Mouse (Mus musculus) hindbrain, embryonic 11.5 days (tissue): ENCODE measurements around the gene Il1b. TPM values are rescaled to one million over a fixed set of nuclear protein-coding genes. Genes with fewer than 3 reads are reported as not detected.

ENCODE experiments used
- ATAC-seq: fragments of 200-750 bp; cut with Nextera tagmentation; 2 replicates; pipeline ENCODE4 v1.8.0; 2017; ENCODE audit warnings: mild to moderate bottlenecking, moderate TSS enrichment, moderate library complexity; ENCODE audit not compliant: low FRiP score
- DNase-seq: peaks from one replicate; pipeline ENCODE4 v3.0.0-alpha.2; 2015; ENCODE audit warnings: low spot score
- H3K27ac ChIP-seq: fragments of 300-500 bp; sonication (generic); 2 replicates; pipeline ENCODE4 v1.5.1; 2014; ENCODE audit warnings: mild to moderate bottlenecking, low read depth, low read length
- H3K27me3 ChIP-seq: fragments of 300-500 bp; sonication (generic); 2 replicates; pipeline ENCODE4 v1.6.1; 2014; ENCODE audit warnings: mild to moderate bottlenecking, low read length, moderate library complexity, mixed read lengths; ENCODE audit not compliant: control insufficient read depth, insufficient read depth
- H3K36me3 ChIP-seq: fragments of 300-500 bp; sonication (generic); 2 replicates; pipeline ENCODE4 v1.6.1; 2014; ENCODE audit warnings: mild to moderate bottlenecking, low read length, moderate library complexity, mixed read lengths; ENCODE audit not compliant: control insufficient read depth, insufficient read depth
- H3K4me1 ChIP-seq: fragments of 300-500 bp; sonication (generic); replicated peaks from 2 replicates; pipeline ENCODE4 v1.6.1; 2014; ENCODE audit warnings: low read length, mixed read lengths; ENCODE audit not compliant: control insufficient read depth, insufficient read depth
- H3K4me2 ChIP-seq: fragments of 300-500 bp; sonication (generic); replicated peaks from 2 replicates; pipeline ENCODE4 v1.6.1; 2014; ENCODE audit warnings: mild to moderate bottlenecking, low read depth, low read length
- H3K4me3 ChIP-seq: fragments of 300-500 bp; sonication (generic); 2 replicates; pipeline ENCODE4 v1.5.1; 2014; ENCODE audit warnings: low read depth, low read length
- H3K9ac ChIP-seq: fragments of 300-500 bp; sonication (generic); 2 replicates; pipeline ENCODE4 v1.6.1; 2014; ENCODE audit warnings: low read depth, low read length
- H3K9me3 ChIP-seq: fragments of 300-500 bp; sonication (generic); 2 replicates; pipeline ENCODE4 v1.6.1; 2016; ENCODE audit warnings: low read length; ENCODE audit not compliant: control insufficient read depth
- WGBS: fragments of 180-500 bp; shearing (Covaris S2); extraction: QIAGEN DNeasy Blood & Tissue Kit; methylation state at CpG from one replicate; pipeline ENCODE4 v1.1.7; 2014; 5-methylcytosine and 5-hydroxymethylcytosine counted together
- polyA plus RNA-seq: library from polyadenylated mRNA; unstranded; fragments of >200 nt; fragmentation: Nextera tagmentation; extraction: Ambion mirVana; gene quantifications from 2 replicates; pipeline ENCODE4 v1.2.1, GENCODE M21; 2014

Il1b gene
- polyA plus RNA-seq, 1 experiment from 2014 or later, result not detected

DNA sequence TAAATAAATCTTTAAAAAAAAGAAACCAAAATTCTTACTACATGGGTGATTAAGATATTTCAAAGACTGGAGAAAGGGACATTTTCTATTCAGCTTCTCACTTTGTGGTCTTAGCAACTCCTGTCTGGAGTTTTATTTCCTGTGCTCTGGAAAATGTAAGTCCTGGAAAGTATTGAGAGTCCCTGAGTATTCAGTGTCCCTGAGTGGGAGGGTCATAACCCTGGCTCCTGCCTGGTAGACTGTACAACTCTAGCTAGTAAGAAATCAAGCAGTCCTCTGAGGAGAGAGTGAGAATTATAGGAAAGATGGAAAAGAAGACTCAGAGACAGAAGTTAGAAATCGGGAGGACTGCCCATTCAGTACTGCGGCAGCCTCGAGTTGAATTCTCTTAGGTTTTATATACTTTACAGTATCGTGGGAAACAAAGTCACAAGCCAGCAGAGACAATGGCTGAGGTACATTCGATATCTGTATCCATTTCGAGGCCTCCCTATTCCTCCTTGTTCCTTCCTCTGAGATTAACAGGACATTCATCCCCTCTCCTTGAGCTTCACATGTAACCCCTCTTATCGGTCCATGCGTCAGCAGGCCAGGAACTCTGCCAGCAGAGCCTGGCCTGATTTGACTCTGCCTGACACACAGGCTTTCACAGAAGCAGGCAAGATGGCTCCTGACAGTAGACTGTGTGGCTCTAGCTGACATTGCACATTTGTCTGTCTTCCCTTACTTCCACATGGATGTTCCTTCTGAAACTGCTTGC is 12.8 kb upstream of the Il1b start:
- Histone ChIP-seq H3K4me1 (no peaks in the 10 kb centered on the region), H3K36me3 (no peaks in the 10 kb centered on the region), H3K4me2 (no peak overlapping the region), H3K9me3 (no peaks in the 10 kb centered on the region), H3K27ac (no peak overlapping the region), H3K4me3 (no peak overlapping the region), H3K9ac (no peak overlapping the region), H3K27me3 (no peaks in the 10 kb centered on the region)
- DNase-seq (no peak), ATAC-seq (no peak)
- WGBS, result 89% methylated on average over 8 of the region's 8 CpGs

DNA sequence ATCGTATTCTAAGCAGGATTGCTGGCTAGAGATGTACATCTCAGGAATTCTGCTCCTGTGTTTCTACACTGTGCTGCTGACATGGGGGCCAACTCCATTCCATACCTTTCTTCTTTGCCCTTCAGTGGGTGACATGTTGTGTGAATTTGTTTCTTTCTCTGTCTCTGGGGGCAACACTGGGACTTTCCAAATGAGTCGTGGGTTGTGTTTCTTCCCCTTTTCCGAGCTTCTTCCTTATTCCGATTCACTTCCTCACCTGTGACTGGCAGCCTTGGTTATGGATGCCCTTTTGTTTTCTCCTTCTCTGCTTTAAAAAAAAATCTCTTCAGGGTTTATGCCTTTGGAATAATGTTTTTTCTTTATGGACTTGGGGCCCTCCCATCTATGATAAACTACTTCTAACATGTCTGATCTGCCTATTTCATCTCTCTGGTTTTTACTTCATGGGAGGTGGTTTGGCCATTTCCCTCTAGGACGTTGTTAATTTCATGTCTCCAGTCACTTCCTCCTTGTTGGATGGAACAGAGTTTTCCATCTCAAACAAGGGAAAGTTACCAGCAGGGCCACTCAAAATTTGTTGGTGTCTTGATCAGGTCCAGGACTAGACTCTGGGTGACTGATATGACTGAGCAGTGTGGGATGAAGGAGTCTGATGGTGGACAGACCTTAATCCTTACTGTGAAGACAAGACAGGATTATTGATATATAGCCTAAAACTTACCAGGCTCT is 10.0 kb upstream of the Il1b start:
- Histone ChIP-seq H3K9me3 (no peaks in the 10 kb centered on the region), H3K36me3 (no peaks in the 10 kb centered on the region), H3K4me3 (no peak overlapping the region), H3K4me2 (no peak overlapping the region), H3K27me3 (no peaks in the 10 kb centered on the region), H3K27ac (no peak overlapping the region), H3K9ac (no peak overlapping the region), H3K4me1 (no peaks in the 10 kb centered on the region)
- no peak for DNase-seq
- ATAC-seq, result no peak
- 91% methylated on average over 5 of the region's 5 CpGs for WGBS

DNA sequence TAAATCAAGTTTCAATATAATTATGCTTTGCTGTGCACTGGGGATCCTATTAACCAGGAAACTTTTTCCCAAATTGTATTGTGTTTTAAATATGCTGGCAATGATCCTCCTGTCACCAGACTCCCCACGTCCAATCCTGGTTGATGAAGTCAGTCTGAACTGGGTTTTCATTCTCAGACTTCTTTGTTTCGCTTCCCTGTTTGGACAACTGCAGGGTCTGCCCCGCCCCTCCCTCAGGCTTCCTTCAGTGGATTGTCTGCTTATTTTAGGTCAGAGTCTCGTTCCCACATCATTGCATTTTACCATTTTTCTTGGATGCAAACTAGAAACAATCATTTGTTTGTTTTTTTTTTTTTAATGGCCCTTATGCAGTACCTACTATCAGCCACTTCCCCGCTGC is 9.3 kb upstream of the Il1b start:
- H3K27ac ChIP-seq, result no peak overlapping the region
- H3K4me2 ChIP-seq, result no peak overlapping the region
- no peaks in the 10 kb centered on the region for H3K4me1 ChIP-seq
- ATAC-seq (no peak), DNase-seq (no peak)
- H3K27me3 ChIP-seq, result no peaks in the 10 kb centered on the region
- H3K4me3 ChIP-seq, result no peak overlapping the region
- 76% methylated on average over 5 of the region's 5 CpGs for WGBS
- H3K36me3 ChIP-seq, result no peaks in the 10 kb centered on the region
- H3K9me3 ChIP-seq, result no peaks in the 10 kb centered on the region
- no peak overlapping the region for H3K9ac ChIP-seq

- Histone ChIP-seq H3K4me3 (no peak overlapping the region), H3K27ac (no peak overlapping the region), H3K4me2 (no peak overlapping the region), H3K36me3 (no peaks in the 10 kb centered on the region), H3K4me1 (no peaks in the 10 kb centered on the region), H3K9me3 (no peaks in the 10 kb centered on the region), H3K27me3 (no peaks in the 10 kb centered on the region), H3K9ac (no peak overlapping the region)
- DNase-seq (no peak), ATAC-seq (no peak)
- WGBS, result 90% methylated on average over 4 of the region's 4 CpGs
Observed at GRCm38 (mm10) chr2:129373307-129373706, 2.4 kb upstream of the Il1b start.

DNA sequence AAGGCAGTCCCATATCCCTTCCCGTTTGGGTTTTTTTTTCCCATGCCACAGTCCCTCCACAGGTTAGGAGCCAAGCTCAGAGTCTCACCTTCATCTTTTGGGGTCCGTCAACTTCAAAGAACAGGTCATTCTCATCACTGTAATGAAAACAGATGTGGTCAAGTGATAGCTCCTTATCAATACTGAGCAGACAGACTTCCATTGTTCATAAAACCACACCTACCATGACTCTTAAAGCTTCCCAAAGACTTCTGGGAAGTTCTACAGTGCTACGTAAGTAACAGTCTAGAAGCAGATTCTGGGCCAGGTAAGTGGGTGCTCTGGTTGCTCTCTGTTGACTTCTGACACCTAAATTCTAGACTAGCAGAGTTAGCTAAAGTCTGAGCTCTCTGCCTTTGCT is 1.3 kb downstream of the Il1b start:
- 77% methylated on average over 3 of the region's 3 CpGs for WGBS
- no peak overlapping the region for H3K27ac ChIP-seq
- H3K9me3 ChIP-seq, result no peaks in the 10 kb centered on the region
- H3K27me3 ChIP-seq, result no peaks in the 10 kb centered on the region
- H3K4me1 ChIP-seq, result no peaks in the 10 kb centered on the region
- DNase-seq, result no peak
- no peak for ATAC-seq
- H3K36me3 ChIP-seq, result no peaks in the 10 kb centered on the region
- no peak overlapping the region for H3K4me2 ChIP-seq
- no peak overlapping the region for H3K4me3 ChIP-seq
- H3K9ac ChIP-seq, result no peak overlapping the region

DNA sequence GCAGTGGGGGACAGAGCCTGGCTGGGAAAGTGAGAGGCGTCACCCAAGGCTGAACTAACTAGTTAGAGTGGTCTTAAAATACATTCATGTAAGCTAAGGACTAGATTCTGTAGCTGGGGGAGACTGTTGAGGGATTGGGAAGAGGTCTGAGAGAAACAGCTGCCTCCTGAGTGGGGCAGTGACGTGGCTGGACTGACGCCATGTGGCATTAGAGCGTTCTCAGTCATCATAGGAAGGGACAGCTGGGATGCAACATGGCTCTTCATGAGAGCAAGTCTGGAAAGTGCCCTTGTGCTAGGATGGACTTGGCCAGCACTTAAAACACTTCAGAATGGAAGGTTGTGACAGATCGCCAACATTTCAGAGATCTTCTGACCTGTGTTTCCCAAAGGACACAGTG is 2.1 kb downstream of the Il1b start:
- Histone ChIP-seq H3K9ac (no peak overlapping the region), H3K4me3 (no peak overlapping the region), H3K27me3 (no peaks in the 10 kb centered on the region), H3K27ac (no peak overlapping the region), H3K4me1 (no peaks in the 10 kb centered on the region), H3K4me2 (no peak overlapping the region), H3K36me3 (no peaks in the 10 kb centered on the region), H3K9me3 (no peaks in the 10 kb centered on the region)
- ATAC-seq (no peak), DNase-seq (no peak)
- WGBS, result 94% methylated on average over 5 of the region's 5 CpGs

DNA sequence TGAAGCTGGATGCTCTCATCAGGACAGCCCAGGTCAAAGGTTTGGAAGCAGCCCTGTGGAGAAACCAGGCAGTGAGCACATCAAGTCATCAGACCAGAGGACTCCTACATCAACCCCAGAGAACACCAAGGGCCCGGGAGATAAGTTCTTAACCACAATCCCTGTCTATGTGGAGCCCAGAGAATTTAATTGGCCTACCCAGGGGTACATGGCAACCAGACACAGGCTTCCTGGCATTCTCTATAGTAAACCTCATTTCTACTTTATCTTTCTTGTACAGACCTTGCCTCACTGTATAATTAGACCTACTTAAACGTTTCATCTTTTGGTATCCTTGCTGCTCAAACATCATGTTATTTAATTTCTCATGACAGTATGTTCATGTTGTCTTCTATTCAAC is 2.8 kb downstream of the Il1b start:
- no peaks in the 10 kb centered on the region for H3K4me1 ChIP-seq
- no peak overlapping the region for H3K9ac ChIP-seq
- DNase-seq, result no peak
- no peaks in the 10 kb centered on the region for H3K27me3 ChIP-seq
- no peak overlapping the region for H3K4me3 ChIP-seq
- no peaks in the 10 kb centered on the region for H3K36me3 ChIP-seq
- H3K27ac ChIP-seq, result no peak overlapping the region
- H3K9me3 ChIP-seq, result no peaks in the 10 kb centered on the region
- no peak overlapping the region for H3K4me2 ChIP-seq
- WGBS, result 78% methylated on average over 2 of the region's 2 CpGs
- ATAC-seq, result no peak

DNA sequence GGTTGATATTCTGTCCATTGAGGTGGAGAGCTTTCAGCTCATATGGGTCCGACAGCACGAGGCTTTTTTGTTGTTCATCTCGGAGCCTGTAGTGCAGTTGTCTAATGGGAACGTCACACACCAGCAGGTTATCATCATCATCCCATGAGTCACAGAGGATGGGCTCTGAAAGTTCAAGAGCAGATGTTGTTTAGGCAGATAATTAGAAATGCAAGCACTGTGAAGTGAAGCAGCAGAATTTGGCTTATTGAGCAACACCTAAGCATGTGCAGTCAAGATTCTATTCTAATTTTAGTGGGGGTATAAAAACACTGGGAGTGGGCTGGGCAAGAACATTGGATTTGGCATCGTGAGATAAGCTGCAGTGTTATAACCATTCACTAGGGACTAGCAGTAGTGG is 3.7 kb downstream of the Il1b start:
- Histone ChIP-seq H3K4me2 (no peak overlapping the region), H3K4me3 (no peak overlapping the region), H3K4me1 (no peaks in the 10 kb centered on the region), H3K9me3 (no peaks in the 10 kb centered on the region), H3K36me3 (no peaks in the 10 kb centered on the region), H3K27ac (no peak overlapping the region), H3K27me3 (no peaks in the 10 kb centered on the region), H3K9ac (no peak overlapping the region)
- DNase-seq (no peak), ATAC-seq (no peak)
- WGBS, result 91% methylated on average over 5 of the region's 5 CpGs

- Histone ChIP-seq H3K4me1 (no peaks in the 10 kb centered on the region), H3K4me2 (no peak overlapping the region), H3K27ac (no peak overlapping the region), H3K4me3 (no peak overlapping the region), H3K9ac (no peak overlapping the region), H3K9me3 (no peaks in the 10 kb centered on the region), H3K27me3 (no peaks in the 10 kb centered on the region), H3K36me3 (no peaks in the 10 kb centered on the region)
- DNase-seq, result no peak
- WGBS, result 75% methylated on average over 3 of the region's 3 CpGs
- ATAC-seq, result no peak
Observed at GRCm38 (mm10) chr2:129360975-129361560, 9.9 kb downstream of the Il1b start.
